23 mouse cellular contexts compared by ENCODE assay signal in genomic region chr8:125342521-125342920, GRCm38 (mm10).
DNase-seq lines count a peak whose midpoint lies in the region; ATAC-seq and TF ChIP-seq lines count a peak whose summit lies in the region.
"Had no signal": no experiment of that assay in that cellular context is flagged by ENCODE, and none has a peak within 500 bp of the region (broad histone marks: within the 10 kb centered on the region; RNA-seq: fewer than 3 reads in every experiment).

No protein-coding gene starts in this region.

- WGBS in embryonic facial prominence, embryonic 13.5 days = 72% methylated on average over 9 of the region's 9 CpGs
- WGBS in embryonic facial prominence, embryonic 10.5 days = 80% methylated on average over 9 of the region's 9 CpGs
- WGBS in heart, embryonic 15.5 days = 34% methylated on average over 9 of the region's 9 CpGs
- 40% methylated on average over 9 of the region's 9 CpGs for WGBS in kidney, postnatal 0 days
- 68% methylated on average over 9 of the region's 9 CpGs for WGBS in olfactory bulb, adult 2 months

- H3K9me3 ChIP-seq in embryonic facial prominence, embryonic 13.5 days = no peaks in the 10 kb centered on the region
- no peaks in the 10 kb centered on the region for H3K9me3 ChIP-seq in embryonic facial prominence, embryonic 10.5 days
- H3K9me3 ChIP-seq in heart, embryonic 15.5 days (replicated peaks) = no peaks in the 10 kb centered on the region
- H3K9me3 ChIP-seq in kidney, postnatal 0 days (replicated peaks; ENCODE audit: low read length) = no peaks in the 10 kb centered on the region
- H3K9me3 ChIP-seq: hindbrain, embryonic 13.5 days; megakaryocyte, embryonic 14.5 days; neural tube, embryonic 15.5 days had no signal

- ATAC-seq in embryonic facial prominence, embryonic 13.5 days (ENCODE audit: insufficient number of reproducible peaks, insufficient read depth, low FRiP score, low TSS enrichment, low read depth) = no peak
- ATAC-seq in heart, embryonic 15.5 days (replicated peaks; ENCODE audit: insufficient number of reproducible peaks, insufficient read depth, low FRiP score, low read depth) = 0 out of 2 replicates have a peak, but pooled peaks have one; percentile 34
- 0 out of 2 replicates have a peak, but pooled peaks have one; percentile 12 for ATAC-seq in kidney, postnatal 0 days (replicated peaks; ENCODE audit: low FRiP score, low read depth)
- ATAC-seq: CD4-positive, CD25-positive, alpha-beta regulatory T cell, adult 4 months; forebrain, embryonic 16.5 days; inflammation-experienced regulatory T-cells, adult 6 months; liver, postnatal 0 days had no signal

- intact Hi-C loops in heart, postnatal 25 days (cut with DNase I) = no loop called here

- no peak overlapping the region for H3K27ac ChIP-seq in embryonic facial prominence, embryonic 13.5 days
- H3K27ac ChIP-seq in embryonic facial prominence, embryonic 10.5 days (replicated peaks) = no peak overlapping the region; the same call in 1 of the 2 replicates
- peak overlapping the region; percentile 82 for H3K27ac ChIP-seq in heart, embryonic 15.5 days
- H3K27ac ChIP-seq in kidney, postnatal 0 days = peak overlapping the region; percentile 38
- peak overlapping the region; percentile 49; the same call in 1 of the 2 replicates for H3K27ac ChIP-seq in olfactory bulb, adult 2 months (ENCODE audit: insufficient read depth, low read depth, low read length)
- H3K27ac ChIP-seq: hindbrain, embryonic 13.5 days; neural tube, embryonic 15.5 days had no signal

- peaks cover 20% of the 10 kb centered on the region for H3K4me1 ChIP-seq in embryonic facial prominence, embryonic 13.5 days
- H3K4me1 ChIP-seq in embryonic facial prominence, embryonic 10.5 days = peaks cover 27% of the 10 kb centered on the region
- peaks cover 62% of the 10 kb centered on the region for H3K4me1 ChIP-seq in heart, embryonic 15.5 days (replicated peaks)
- peaks cover 7% of the 10 kb centered on the region; the same call in 1 of the 2 replicates for H3K4me1 ChIP-seq in kidney, postnatal 0 days (replicated peaks; ENCODE audit: insufficient read depth, low read length)
- H3K4me1 ChIP-seq in olfactory bulb, adult 2 months (ENCODE audit: control insufficient read depth, insufficient read depth, low read length) = peaks cover 28% of the 10 kb centered on the region
- H3K4me1 ChIP-seq: megakaryocyte, embryonic 14.5 days had no signal

- H3K9ac ChIP-seq in embryonic facial prominence, embryonic 13.5 days = 0 out of 2 replicates have a peak overlapping the region, but pooled peaks have one; percentile 7
- H3K9ac ChIP-seq in heart, embryonic 15.5 days = 0 out of 2 replicates have a peak overlapping the region, but pooled peaks have one; percentile 13
- no peak overlapping the region for H3K9ac ChIP-seq in kidney, postnatal 0 days (ENCODE audit: low read depth, low read length)
- H3K9ac ChIP-seq: hindbrain, embryonic 13.5 days; liver, postnatal 0 days; neural tube, embryonic 15.5 days had no signal

- H3K4me2 ChIP-seq in embryonic facial prominence, embryonic 13.5 days = no peak overlapping the region
- H3K4me2 ChIP-seq in heart, embryonic 15.5 days = no peak overlapping the region
- H3K4me2 ChIP-seq in kidney, postnatal 0 days (ENCODE audit: low read length) = no peak overlapping the region
- H3K4me2 ChIP-seq: hindbrain, embryonic 13.5 days; neural tube, embryonic 15.5 days had no signal

- no peak overlapping the region for H3K4me3 ChIP-seq in embryonic facial prominence, embryonic 13.5 days
- H3K4me3 ChIP-seq in embryonic facial prominence, embryonic 10.5 days = no peak overlapping the region
- H3K4me3 ChIP-seq in heart, embryonic 15.5 days = no peak overlapping the region
- H3K4me3 ChIP-seq in kidney, postnatal 0 days (replicated peaks; ENCODE audit: low read depth, low read length) = no peak overlapping the region
- H3K4me3 ChIP-seq in olfactory bulb, adult 2 months (ENCODE audit: insufficient read depth, low read depth, low read length) = no peak overlapping the region
- H3K4me3 ChIP-seq: hindbrain, embryonic 13.5 days; megakaryocyte, embryonic 14.5 days; neural tube, embryonic 15.5 days had no signal

- no peaks in the 10 kb centered on the region for H3K27me3 ChIP-seq in embryonic facial prominence, embryonic 13.5 days
- H3K27me3 ChIP-seq in embryonic facial prominence, embryonic 10.5 days (replicated peaks; ENCODE audit: low read depth, poor library complexity, severe bottlenecking) = 0 out of 2 replicates have a peak, but pooled peaks cover 31% of the 10 kb centered on the region
- no peaks in the 10 kb centered on the region for H3K27me3 ChIP-seq in heart, embryonic 15.5 days
- H3K27me3 ChIP-seq in kidney, postnatal 0 days (ENCODE audit: insufficient read depth, low read length) = no peaks in the 10 kb centered on the region

- no peak for TF ChIP-seq POLR2A in olfactory bulb, adult 2 months (IDR thresholded peaks at IDR 0.05; ENCODE audit: insufficient read depth, low read depth, low read length)

- no peak for DNase-seq in embryonic facial prominence, embryonic 10.5 days (ENCODE audit: low spot score)
- DNase-seq in heart, postnatal 25 days (ENCODE audit: low spot score) = no peak
- peak; percentile 62 for DNase-seq in kidney, postnatal 0 days (ENCODE audit: low spot score)
- no peak for DNase-seq in kidney, adult 18-20 months
- DNase-seq in c-Kit-positive CD71-positive TER-119-positive erythroid progenitor cells, embryonic 14.5 days (ENCODE audit: low spot score) = no peak
- DNase-seq: adrenal gland, postnatal 36 days; cerebellum, adult 8-10 months; kidney, postnatal 36 days; liver, postnatal 0 days; lung, postnatal 14 days; midbrain, embryonic 14.5 days; right cerebral cortex, postnatal 14 days; spleen, adult 18-20 months; thymus, postnatal 36 days had no signal

- no peaks in the 10 kb centered on the region for H3K36me3 ChIP-seq in embryonic facial prominence, embryonic 13.5 days
- H3K36me3 ChIP-seq in embryonic facial prominence, embryonic 10.5 days (replicated peaks) = no peaks in the 10 kb centered on the region
- H3K36me3 ChIP-seq in heart, embryonic 15.5 days = no peaks in the 10 kb centered on the region
- H3K36me3 ChIP-seq in kidney, postnatal 0 days (ENCODE audit: insufficient read depth, low read length) = no peaks in the 10 kb centered on the region
- H3K36me3 ChIP-seq: hindbrain, embryonic 13.5 days; neural tube, embryonic 15.5 days had no signal

- no peak for TF ChIP-seq CTCF in kidney, postnatal 0 days (IDR thresholded peaks at IDR 0.05; ENCODE audit: low read depth)
- no peak for TF ChIP-seq CTCF in olfactory bulb, adult 2 months (IDR thresholded peaks at IDR 0.05; ENCODE audit: insufficient read depth, low read depth, low read length)

Comparison
In these comparisons a context has a peak if more than half of its experiments do, and no peak if none do; other contexts are left out.
1. H3K27ac ChIP-seq: peak in heart, embryonic 15.5 days (single experiment), kidney, postnatal 0 days (single experiment) and olfactory bulb, adult 2 months (single experiment); none in embryonic facial prominence, embryonic 13.5 days (single experiment) and embryonic facial prominence, embryonic 10.5 days (single experiment).